Mouse (Mus musculus) olfactory bulb, adult 2 months (tissue): ENCODE measurements around the gene Plcb1. TPM values are rescaled to one million over a fixed set of nuclear protein-coding genes. Genes with fewer than 3 reads are reported as not detected.

Experiments
- H3K27ac ChIP-seq: fragments of 200-500 bp; 2 replicates; pipeline ENCODE4 v1.5.1; 2012; ENCODE audit warnings: low read depth, low read length; ENCODE audit not compliant: insufficient read depth
- H3K4me1 ChIP-seq: fragments of 200-500 bp; 2 replicates; pipeline ENCODE4 v1.6.1; 2012; ENCODE audit warnings: low read length; ENCODE audit not compliant: control insufficient read depth, insufficient read depth
- H3K4me3 ChIP-seq: fragments of 200-500 bp; 2 replicates; pipeline ENCODE4 v1.5.1; 2012; ENCODE audit warnings: mild to moderate bottlenecking, low read depth, low read length, moderate library complexity; ENCODE audit not compliant: insufficient read depth
- CTCF ChIP-seq: fragments of 200-500 bp; IDR thresholded peaks from 2 replicates; pipeline ENCODE4 v1.5.1; 2012; ENCODE audit warnings: low read depth, mild to moderate bottlenecking, low read length, moderate library complexity; ENCODE audit not compliant: insufficient read depth
- POLR2A ChIP-seq: fragments of 200-500 bp; IDR thresholded peaks from 2 replicates; pipeline ENCODE4 v1.6.1; 2012; ENCODE audit warnings: mild to moderate bottlenecking, low read depth, low read length, moderate library complexity; ENCODE audit not compliant: insufficient read depth
- WGBS: fragments of 180-500 bp; shearing (Covaris S2); methylation state at CpG from one replicate; pipeline ENCODE4 v1.1.7; 2018; 5-methylcytosine and 5-hydroxymethylcytosine counted together
- polyA plus RNA-seq: library from polyadenylated mRNA; stranded (reverse); fragments of >200 nt; gene quantifications from 2 replicates; pipeline ENCODE4 v1.2.4, GENCODE M21; 2012; ENCODE audit warnings: low replicate concordance; ENCODE audit not compliant: missing spikeins, insufficient read depth, insufficient read length

Gene Plcb1
- polyA plus RNA-seq, 1 experiment: 72.1 TPM

DNA sequence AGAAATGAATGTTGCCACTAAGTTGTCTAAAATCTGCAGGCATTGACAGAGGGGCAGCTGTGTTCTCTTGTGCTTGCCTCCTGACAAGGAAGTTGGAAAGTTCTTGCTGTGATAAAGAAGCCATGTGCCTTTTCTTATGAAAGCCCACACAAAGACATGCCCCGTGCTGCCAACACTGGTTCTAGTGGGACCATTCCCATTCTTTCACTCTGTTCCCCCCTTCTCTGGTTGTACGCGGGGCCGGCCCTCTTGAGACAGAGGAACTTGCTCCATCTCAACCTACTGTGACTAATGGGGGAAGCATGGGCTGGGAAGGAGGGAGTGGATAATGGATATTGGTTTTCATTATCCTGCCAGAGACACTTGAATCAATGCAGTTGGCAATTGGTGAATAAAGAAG is 315.4 kb downstream of the Plcb1 start:
- H3K4me3 ChIP-seq: no peak overlapping the region
- WGBS: 27% methylated on average over 4 of the region's 4 CpGs
- 0 out of 2 replicates have a peak overlapping the region, but pooled peaks have one; percentile 12 for H3K27ac ChIP-seq
- peaks cover 8% of the 10 kb centered on the region for H3K4me1 ChIP-seq
- TF ChIP-seq CTCF (no peak), POLR2A (no peak)

DNA sequence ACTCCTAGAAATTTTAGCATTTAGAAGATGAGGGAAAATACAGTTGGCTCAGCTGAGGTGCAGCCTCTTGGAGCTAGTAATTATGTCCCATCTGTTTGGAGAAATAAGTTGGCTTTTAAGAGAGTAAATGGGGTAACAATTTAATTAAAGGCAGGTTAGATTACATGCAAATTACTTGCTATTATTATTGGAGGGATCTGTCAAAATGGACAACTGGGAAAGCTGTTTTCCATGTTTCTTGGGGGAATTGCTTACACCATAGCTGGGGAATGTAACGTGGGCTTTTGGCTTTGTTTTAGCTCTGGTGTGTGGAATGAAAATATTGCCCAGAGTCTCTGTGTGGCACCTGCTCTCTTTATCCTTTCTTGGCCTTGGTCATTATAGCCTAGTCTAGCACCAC is 316.1 kb downstream of the Plcb1 start:
- WGBS: 37% methylated on average over 1 of the region's 1 CpGs
- no peak overlapping the region for H3K4me3 ChIP-seq
- peaks cover 6% of the 10 kb centered on the region for H3K4me1 ChIP-seq
- TF ChIP-seq POLR2A (no peak), CTCF (no peak)
- H3K27ac ChIP-seq: no peak overlapping the region

DNA sequence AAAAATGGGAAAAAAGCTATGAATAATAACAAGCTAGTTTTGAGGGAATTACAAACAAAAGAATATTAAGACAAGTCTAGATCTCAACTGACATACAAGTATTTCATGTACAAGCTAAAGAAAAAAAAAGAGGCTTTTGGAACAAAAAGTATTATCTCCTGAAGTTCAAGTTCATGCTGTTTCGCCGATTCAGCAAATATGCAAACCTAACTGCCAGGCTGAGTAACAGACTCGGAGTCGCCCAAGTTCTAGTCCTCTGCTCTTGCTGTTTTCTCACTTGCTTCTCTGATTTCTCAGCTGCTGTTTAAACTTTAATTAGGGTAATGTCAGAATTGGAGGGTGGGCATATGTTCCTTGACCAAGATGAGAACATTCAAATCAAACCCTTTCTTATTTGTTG is 320.8 kb downstream of the Plcb1 start:
- Histone ChIP-seq H3K4me1 (no peaks in the 10 kb centered on the region), H3K4me3 (no peak overlapping the region), H3K27ac (no peak overlapping the region)
- WGBS: 96% methylated on average over 4 of the region's 4 CpGs
- TF ChIP-seq POLR2A: no peak
- no peak for TF ChIP-seq CTCF

DNA sequence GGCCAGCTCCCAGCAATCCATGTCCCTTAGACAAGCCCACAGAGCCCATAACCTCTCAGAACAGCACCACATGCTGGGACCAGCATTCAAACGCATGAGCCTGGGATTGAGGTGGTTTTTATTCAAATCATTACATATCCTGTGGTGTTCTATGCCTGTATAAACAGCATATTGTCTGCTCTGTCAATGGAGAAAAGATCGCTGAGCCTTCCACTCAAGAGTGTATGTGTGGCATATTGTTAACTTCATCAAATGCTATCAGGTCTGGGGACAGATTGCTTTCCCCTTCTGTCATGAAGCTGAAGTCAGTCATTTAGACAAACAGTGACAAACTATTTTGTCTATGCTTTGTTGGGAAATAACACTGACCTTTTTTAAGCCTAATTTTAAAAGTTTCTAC is 322.7 kb downstream of the Plcb1 start:
- Histone ChIP-seq H3K4me1 (no peaks in the 10 kb centered on the region), H3K27ac (no peak overlapping the region), H3K4me3 (no peak overlapping the region)
- no peak for TF ChIP-seq CTCF
- TF ChIP-seq POLR2A: no peak
- 55% methylated on average over 2 of the region's 2 CpGs for WGBS

DNA sequence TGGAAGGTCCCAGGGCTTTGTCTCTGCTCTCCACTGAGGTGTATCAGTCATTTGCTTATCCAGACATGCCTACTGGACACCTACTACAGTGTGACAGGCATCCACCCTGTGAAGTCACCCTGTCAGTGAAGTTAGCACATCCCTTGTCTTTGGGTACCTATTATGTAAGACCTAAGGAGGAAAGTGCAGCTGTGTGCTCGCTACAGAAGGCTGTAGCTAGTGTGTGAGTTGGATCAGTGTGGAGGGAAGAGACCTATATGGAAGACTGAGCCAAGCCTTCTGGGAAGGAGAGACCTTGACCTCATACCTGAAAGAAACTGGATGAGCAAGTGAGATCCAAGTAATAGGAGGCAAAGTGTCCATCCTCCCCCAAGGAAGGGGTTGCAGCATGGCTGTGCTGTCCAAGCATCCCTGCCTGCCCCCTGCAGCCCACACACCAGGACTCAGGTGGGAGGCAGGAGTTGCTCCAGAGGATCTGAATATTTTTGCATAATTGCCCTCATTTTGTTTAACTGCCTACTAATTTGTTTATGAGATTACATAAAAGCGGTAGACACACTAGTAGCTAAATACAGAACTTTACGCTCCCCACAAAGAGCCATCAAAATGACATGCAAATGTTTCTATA is 328.7 kb downstream of the Plcb1 start:
- TF ChIP-seq CTCF (no peak), POLR2A (no peak)
- H3K4me1 ChIP-seq: peaks cover 2% of the 10 kb centered on the region; the same call in 1 of the 2 replicates
- no peak overlapping the region for H3K27ac ChIP-seq
- 58% methylated on average over 3 of the region's 3 CpGs for WGBS
- no peak overlapping the region for H3K4me3 ChIP-seq

DNA sequence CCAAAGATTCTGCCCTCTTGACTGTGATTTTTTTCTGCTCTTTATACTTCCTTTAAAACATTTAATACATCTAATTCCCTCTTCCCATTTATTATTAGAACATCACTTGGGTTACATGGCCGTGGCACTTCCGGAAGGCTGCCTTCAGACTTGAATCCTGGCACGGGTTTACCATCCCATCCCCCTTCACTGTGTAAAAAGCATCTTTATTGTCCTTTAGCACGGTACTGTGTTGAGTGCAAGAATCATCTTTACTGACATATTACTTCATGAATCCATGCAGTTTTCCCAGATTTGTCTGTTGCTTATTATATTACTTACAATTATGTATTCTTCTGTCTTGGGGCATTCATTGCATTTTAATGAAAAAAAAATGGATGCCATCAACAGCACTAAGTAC is 337.2 kb downstream of the Plcb1 start:
- 30% methylated on average over 4 of the region's 4 CpGs for WGBS
- no peak for TF ChIP-seq POLR2A
- TF ChIP-seq CTCF: no peak
- Histone ChIP-seq H3K4me3 (no peak overlapping the region), H3K4me1 (no peaks in the 10 kb centered on the region), H3K27ac (no peak overlapping the region)

DNA sequence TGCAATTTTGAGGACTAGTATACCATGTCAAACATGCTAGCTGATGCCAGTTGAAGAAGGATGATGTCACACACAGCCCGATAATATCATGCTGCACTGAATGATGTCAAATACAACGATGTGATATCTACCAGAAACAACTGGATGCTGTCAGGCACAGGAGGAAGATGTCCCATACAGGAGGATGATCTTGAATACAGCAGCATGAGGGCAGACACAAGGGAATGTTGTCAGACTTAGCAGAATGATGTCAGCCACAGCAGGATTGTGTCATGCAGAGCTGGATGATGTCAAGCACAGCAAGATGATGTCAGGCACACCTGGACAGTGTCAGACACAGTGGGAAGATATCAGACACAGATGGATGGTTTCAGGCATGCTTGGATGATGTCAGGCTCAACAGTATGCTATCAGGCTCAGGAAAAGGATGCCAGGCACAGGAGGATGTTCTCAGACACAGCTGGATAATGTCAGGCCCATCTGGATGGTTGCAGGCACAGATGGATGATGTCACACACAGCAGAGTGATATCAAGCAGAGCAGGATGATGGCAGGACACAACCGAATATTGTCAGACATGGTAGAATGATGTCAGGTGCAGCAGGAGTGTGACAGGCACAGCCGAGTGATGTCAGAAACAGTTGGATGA is 338.0 kb downstream of the Plcb1 start:
- Histone ChIP-seq H3K4me1 (no peaks in the 10 kb centered on the region), H3K27ac (no peak overlapping the region), H3K4me3 (no peak overlapping the region)
- TF ChIP-seq CTCF (no peak), POLR2A (no peak)
- 84% methylated on average over 4 of the region's 4 CpGs for WGBS

DNA sequence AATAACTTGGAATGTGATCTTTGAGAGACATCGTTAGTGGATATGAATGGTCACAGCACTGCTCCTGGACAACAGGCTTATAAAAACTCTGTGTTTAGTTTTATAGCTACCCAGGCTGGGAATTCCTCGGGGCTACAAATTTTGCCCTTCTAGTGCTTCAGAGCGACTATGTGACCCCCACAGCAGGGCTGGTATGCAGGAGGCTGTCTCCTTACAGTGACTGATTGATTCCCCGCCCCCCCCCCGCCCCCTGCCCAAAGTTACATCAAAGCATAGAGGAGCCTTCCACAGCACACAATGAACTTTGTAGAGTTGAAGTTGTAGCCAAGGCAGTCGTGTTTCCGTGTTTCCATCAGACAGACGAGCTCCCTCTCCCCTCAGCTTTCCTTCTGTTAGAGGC is 354.7 kb downstream of the Plcb1 start:
- H3K27ac ChIP-seq: no peak overlapping the region
- TF ChIP-seq CTCF: no peak
- TF ChIP-seq POLR2A: no peak
- no peak overlapping the region for H3K4me3 ChIP-seq
- 26% methylated on average over 8 of the region's 8 CpGs for WGBS
- H3K4me1 ChIP-seq: 0 out of 2 replicates have a peak, but pooled peaks cover 2% of the 10 kb centered on the region

DNA sequence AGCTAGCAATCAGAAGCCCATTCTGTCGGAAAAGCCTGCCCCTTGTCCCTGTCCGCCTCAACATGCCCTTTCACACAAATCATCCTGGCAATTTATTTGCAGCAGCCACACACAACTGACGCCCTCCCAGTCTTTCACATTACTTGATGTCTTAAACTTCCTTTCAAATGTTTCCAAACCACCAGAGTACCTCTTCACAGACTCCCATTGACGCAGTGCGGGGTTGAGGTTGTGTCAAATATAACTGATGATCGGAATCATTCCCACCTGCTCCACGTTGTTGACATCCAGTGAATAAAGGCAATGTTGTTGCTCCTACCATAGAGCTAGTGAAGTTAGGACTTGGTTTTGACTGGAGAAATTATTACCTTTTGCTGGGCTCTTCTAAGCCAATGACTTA is 366.4 kb downstream of the Plcb1 start:
- Histone ChIP-seq H3K27ac (no peak overlapping the region), H3K4me1 (peaks cover 11% of the 10 kb centered on the region), H3K4me3 (no peak overlapping the region)
- TF ChIP-seq CTCF: no peak
- no peak for TF ChIP-seq POLR2A
- 89% methylated on average over 7 of the region's 7 CpGs for WGBS
